ENCODE assay signal across 8 mouse cellular contexts in genomic region chr9:106202819-106203636, GRCm38 (mm10). TPM values are rescaled to one million over a fixed set of nuclear protein-coding genes. Genes with fewer than 3 reads are reported as not detected.
DNase-seq lines count a peak whose midpoint lies in the region; ATAC-seq lines count a peak whose summit lies in the region.

Twf2 (plus strand) TSS chr9:106203108.

- peak; percentile 82 for DNase-seq in adipocyte (ENCODE audit: low spot score)
- peak; percentile 92 for DNase-seq in embryo, embryonic 10 days (ENCODE audit: low spot score)
- DNase-seq in gastrocnemius, postnatal 14 days, result peak; percentile 90
- peak; percentile 78 to 94 for DNase-seq in left cerebral cortex, postnatal 10 days (ENCODE audit: extremely low spot score in 1 of 2, low spot score in 2 of 2)
- DNase-seq in right cerebral cortex, postnatal 25 days, result peak; percentile 93
- peak; percentile 90 to 95 for DNase-seq in urinary bladder, postnatal 4 days (ENCODE audit: low spot score in 2 of 2)

- intact Hi-C loops in gastrocnemius, postnatal 14 days (cut with DNase I; ENCODE audit: low total_unique reads), result no loop called here
- intact Hi-C loops in left cerebral cortex, postnatal 10 days (cut with DNase I), result no loop called here

- peak; percentile 79 for ATAC-seq in inflammation-experienced regulatory T-cells, adult 6 months
- ATAC-seq in megakaryocyte-erythroid progenitor cell, adult 5-6 weeks (replicated peaks; ENCODE audit: low FRiP score, low TSS enrichment, poor library complexity, severe bottlenecking), result peak; percentile 77

RNA-seq across cellular contexts. Expression of gene Twf2, which starts in this region (rescaled TPM):
- 10 to 100 TPM; 68.8 to 69.3 TPM for total RNA-seq in gastrocnemius, postnatal 14 days (2021)
- 100 to 1,000 TPM; 126 to 140 (median 135) TPM for polyA plus RNA-seq in inflammation-experienced regulatory T-cells, adult 6 months (2017; shearing (Covaris generic))
- total RNA-seq in left cerebral cortex, postnatal 10 days (2021), result 10 to 100 TPM; 44.5 to 49.9 TPM
- total RNA-seq in megakaryocyte-erythroid progenitor cell, adult 5-6 weeks (2014; fragmentation: Nextera tagmentation), result 11.4 and 15.5 TPM in 2 replicates
- total RNA-seq in megakaryocyte-erythroid progenitor cell, adult 5-6 weeks (2017), result 13.7 and 19.8 TPM in 2 replicates

Comparison
In these comparisons a context has a peak if more than half of its experiments do, and no peak if none do; other contexts are left out.
1. Peak in every context shown above with its lines: DNase-seq and ATAC-seq.